Mouse (Mus musculus) mammary gland, adult 2 months (tissue): ENCODE results near the gene Kbtbd7. TPM values are rescaled to one million over a fixed set of nuclear protein-coding genes. Genes with fewer than 3 reads are reported as not detected.

Experiments used
- polyA plus RNA-seq: library from polyadenylated mRNA; depleted of rRNA; stranded (reverse); fragments of >200 nt; gene quantifications from 2 replicates; pipeline ENCODE4 v1.2.3, GENCODE M21; 2012; ENCODE audit warnings: low replicate concordance; rRNA removed

Kbtbd7 gene
- 4.0 and 6.0 TPM in 2 replicates for polyA plus RNA-seq

DNA sequence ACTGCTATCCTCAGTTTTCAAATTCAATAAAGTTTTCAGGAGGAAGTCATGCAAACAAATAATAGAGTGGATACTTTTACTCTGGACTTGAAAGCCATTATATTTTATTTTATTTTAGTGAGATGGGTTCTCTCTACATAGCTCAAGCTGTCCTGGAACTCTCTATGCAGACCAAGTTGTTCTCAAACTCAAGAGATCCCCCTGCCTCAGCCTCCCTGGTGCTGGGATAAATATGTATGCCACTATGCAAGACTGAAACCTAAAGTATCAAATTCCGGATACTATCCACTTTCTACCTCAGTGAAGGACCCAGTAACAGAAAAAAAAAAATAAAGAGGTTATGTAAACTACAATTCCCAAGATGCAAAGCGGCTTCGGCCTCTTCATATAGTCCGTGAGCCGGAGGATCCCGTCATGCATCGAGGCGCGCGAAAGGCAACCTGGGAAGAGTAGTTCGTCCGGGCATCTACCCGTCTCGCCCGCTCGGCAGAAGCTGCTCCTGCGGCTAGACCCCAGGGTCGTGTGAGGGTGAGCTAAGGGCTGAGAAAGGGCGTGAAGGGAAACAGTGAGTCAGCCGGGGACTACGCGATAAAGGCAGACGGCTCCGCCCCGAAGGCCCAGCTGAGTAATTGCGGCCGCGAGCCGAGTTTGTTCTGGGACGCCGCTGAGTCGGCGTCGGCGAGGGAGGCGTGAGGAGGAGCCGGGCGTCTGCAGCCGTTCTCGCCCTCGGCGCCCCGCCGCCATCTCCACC is at the start of gene Kbtbd7:
TSS of gene Kbtbd7 (plus strand) at position 533 of the 751 bp plus-strand sequence.

DNA sequence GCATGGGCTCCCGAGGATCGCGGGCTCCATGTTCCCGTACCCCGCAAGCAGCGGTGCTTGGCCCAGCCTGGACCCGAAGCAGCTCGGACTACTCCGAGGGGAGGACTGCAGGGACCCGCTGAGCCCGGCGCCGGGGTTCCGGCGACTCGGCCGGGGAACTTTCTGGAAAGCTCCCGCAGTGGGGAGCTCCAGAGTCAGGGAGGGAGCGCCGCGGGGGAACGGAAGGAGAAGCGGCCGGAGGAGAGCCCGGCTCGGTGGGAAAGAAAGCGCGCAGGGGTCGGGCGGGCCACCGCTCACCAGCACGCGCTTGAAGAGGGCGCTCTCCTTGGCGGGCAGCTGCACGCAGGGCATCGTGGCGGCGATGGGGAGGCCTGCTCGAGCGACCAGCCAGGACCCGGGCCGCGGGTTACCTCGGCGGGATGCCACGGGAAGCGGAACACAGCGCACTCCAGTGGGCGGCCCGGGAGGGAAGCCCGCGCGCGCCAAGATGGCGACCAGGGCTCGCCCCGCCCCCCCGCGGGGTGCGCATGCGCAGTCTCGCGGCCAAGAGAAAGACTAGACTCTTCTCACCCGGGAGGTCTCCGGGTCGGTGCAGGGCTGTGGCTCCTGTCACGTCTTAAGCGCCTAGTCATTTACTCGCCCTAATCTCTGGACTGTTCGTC is 35.9 kb upstream of the Kbtbd7 start, which contains the start of gene Naa16:
TSS of gene Naa16 (minus strand) at position 514 of the 662 bp plus-strand sequence.

DNA sequence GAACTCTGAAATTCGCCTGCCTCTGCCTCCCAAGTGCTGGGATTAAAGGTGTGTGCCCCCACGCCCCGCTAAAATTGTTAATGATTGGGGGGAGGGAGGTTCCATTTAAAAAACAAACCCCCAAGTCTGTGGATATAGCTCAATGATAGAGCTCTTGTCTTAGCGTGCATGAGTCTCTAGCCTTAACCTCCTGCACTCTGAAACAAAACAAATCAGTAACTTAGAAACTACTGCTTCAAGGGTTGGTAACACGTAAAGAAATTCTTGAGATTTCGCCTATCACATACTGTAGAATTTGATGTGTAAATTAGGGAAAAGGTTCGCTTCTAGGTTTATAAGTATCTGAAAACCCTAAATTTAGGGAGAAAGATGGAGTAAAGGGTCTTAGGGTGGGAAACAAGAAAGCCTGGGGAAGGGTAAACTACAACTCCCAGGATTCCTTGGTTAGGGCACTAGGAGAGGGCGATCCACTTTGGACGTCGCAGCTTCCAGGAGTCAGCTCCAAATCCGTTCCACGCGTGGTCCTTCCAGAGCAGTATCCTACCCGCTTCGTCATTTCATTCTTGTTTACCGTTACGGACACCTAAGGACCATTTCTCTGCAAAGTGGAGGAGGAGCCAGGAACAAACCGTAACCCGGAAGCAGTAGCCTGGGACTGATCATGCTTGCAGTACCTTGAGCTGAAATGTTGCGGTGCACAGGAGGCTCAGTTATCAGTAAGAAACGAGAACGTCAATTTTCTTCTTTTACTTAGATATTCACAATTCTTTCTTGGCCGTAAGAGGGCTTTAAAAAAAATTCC is 28.8 kb upstream of the Kbtbd7 start, which contains the start of gene Mtrf1:
TSS of gene Mtrf1 (plus strand) at position 452 of the 802 bp plus-strand sequence.

DNA sequence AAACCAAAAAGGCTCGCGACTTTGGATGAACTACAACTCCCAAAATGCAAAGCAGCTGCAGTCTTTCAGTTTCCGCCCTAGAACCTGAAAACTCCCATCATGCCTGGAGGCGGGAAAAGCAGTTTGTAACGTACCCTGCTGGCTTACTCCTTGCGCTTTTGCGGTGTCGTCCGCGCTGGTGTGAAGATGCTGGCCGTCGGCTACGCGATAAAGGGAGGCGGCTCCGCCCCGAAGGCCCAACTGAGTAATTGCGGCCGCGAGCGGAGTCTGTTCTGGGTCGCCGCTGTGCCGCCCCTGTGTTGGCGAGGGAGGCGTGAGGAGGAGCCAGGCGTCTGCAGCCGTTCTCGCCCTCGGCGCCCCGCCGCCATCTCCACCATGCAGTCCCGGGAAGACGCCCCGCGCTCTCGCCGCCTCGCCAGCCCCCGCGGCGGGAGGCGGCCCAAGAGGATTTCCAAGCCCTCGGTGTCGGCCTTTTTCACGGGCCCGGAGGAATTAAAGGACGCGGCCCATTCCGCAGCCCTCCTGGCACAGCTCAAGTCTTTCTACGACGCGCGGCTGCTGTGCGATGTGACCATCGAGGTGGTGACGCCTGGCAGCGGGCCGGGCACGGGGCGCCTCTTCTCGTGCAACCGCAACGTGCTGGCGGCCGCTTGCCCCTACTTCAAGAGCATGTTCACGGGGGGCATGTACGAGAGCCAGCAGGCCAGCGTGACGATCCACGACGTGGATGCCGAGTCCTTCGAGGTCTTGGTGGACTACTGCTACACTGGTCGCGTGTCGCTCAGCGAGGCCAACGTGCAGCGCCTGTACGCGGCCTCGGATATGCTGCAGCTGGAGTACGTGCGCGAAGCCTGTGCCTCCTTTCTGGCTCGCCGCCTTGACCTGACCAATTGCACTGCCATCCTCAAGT is 25.6 kb downstream of the Kbtbd7 start, which contains the start of gene Kbtbd6:
TSS of gene Kbtbd6 (plus strand) at position 155 of the 910 bp plus-strand sequence.

Other genes starting within 250 kb of the Kbtbd7 start
- not detected in 2 replicates for gene Zfp957, start 179.1 kb upstream of the Kbtbd7 start, polyA plus RNA-seq
- gene Rgcc, start 124.9 kb upstream of the Kbtbd7 start, polyA plus RNA-seq = 488 and 915 TPM in 2 replicates
- gene Naa16, start 35.7 kb upstream of the Kbtbd7 start, polyA plus RNA-seq = 1.0 and 2.4 TPM in 2 replicates
- 1.2 and 3.4 TPM in 2 replicates for gene Mtrf1, start 28.7 kb upstream of the Kbtbd7 start, polyA plus RNA-seq
- 0.20 and 0.72 TPM in 2 replicates for gene Kbtbd6, start 25.3 kb downstream of the Kbtbd7 start, polyA plus RNA-seq
- 19.1 and 27.8 TPM in 2 replicates for gene Elf1, start 54.7 kb downstream of the Kbtbd7 start, polyA plus RNA-seq
- 4.0 and 4.7 TPM in 2 replicates for gene Wbp4, start 55.0 kb downstream of the Kbtbd7 start, polyA plus RNA-seq
- 3.7 and 11.1 TPM in 2 replicates for gene Sugt1, start 161.2 kb downstream of the Kbtbd7 start, polyA plus RNA-seq
- gene Cnmd, start 235.7 kb downstream of the Kbtbd7 start, polyA plus RNA-seq = 0.84 and 0.86 TPM in 2 replicates